Mouse (Mus musculus): ENCODE results near the gene 1700016C15Rik.

- no peak for TF ChIP-seq CTCF (IDR thresholded peaks at IDR 0.05)
- no peak for TF ChIP-seq EP300 (IDR thresholded peaks at IDR 0.05; ENCODE audit: insufficient read depth, low read depth, low read length)
- TF ChIP-seq POLR2A (IDR thresholded peaks at IDR 0.05; ENCODE audit: insufficient read depth, low read depth, low read length) = no peak
Observed at GRCm38 (mm10) chr1:177729043-177730024, at the start of gene 1700016C15Rik.

All from heart, adult 2 months (tissue).